Mouse (Mus musculus) lung, postnatal 36 days (tissue): ENCODE data around the gene Grb2.

Experiments used
- DNase-seq: peaks from one replicate; pipeline ENCODE4 v3.0.0; 2022; ENCODE audit warnings: mixed read lengths

Grb2 gene

GRCm38 (mm10) chr11:115626824-115627616 is 81.4 kb downstream of the Grb2 start:
- DNase-seq, result no peak

- DNase-seq, result no peak
Observed at GRCm38 (mm10) chr11:115625877-115626276, 82.5 kb downstream of the Grb2 start.

- no peak for DNase-seq
Observed at GRCm38 (mm10) chr11:115623487-115624070, 84.8 kb downstream of the Grb2 start.

- no peak for DNase-seq
Observed at GRCm38 (mm10) chr11:115619949-115620348, 88.4 kb downstream of the Grb2 start.

- DNase-seq, result no peak
Observed at GRCm38 (mm10) chr11:115618732-115619516, 89.5 kb downstream of the Grb2 start.

GRCm38 (mm10) chr11:115618001-115618400 is 90.4 kb downstream of the Grb2 start:
- no peak for DNase-seq

GRCm38 (mm10) chr11:115616893-115617292 is 91.5 kb downstream of the Grb2 start:
- no peak for DNase-seq

- no peak for DNase-seq
Observed at GRCm38 (mm10) chr11:115616371-115616770, 92.0 kb downstream of the Grb2 start.

GRCm38 (mm10) chr11:115615875-115616274 is 92.5 kb downstream of the Grb2 start:
- DNase-seq, result no peak

- no peak for DNase-seq
Observed at GRCm38 (mm10) chr11:115615108-115615825, 93.1 kb downstream of the Grb2 start.

- DNase-seq, result no peak
Observed at GRCm38 (mm10) chr11:115614346-115615107, 93.9 kb downstream of the Grb2 start.

- DNase-seq, result peak; percentile 59
Observed at GRCm38 (mm10) chr11:115613138-115613945, 95.1 kb downstream of the Grb2 start.

GRCm38 (mm10) chr11:115612410-115613137 is 95.8 kb downstream of the Grb2 start, which contains the start of gene Mif4gd:
Gene Mif4gd, minus strand, starts transcription at chr11:115612969.
- DNase-seq, result peak; percentile 95

- DNase-seq, result peak; percentile 88
Observed at GRCm38 (mm10) chr11:115612059-115612409, 96.4 kb downstream of the Grb2 start.

GRCm38 (mm10) chr11:115611173-115611572 is 97.2 kb downstream of the Grb2 start:
- no peak for DNase-seq

- no peak for DNase-seq
Observed at GRCm38 (mm10) chr11:115609576-115609975, 98.8 kb downstream of the Grb2 start.

- DNase-seq, result no peak
Observed at GRCm38 (mm10) chr11:115608421-115609399, 99.7 kb downstream of the Grb2 start.

GRCm38 (mm10) chr11:115606733-115607132 is 101.7 kb downstream of the Grb2 start:
- DNase-seq, result no peak

GRCm38 (mm10) chr11:115604304-115604696 is 104.1 kb downstream of the Grb2 start:
- no peak for DNase-seq
